Mouse (Mus musculus): ENCODE measurements around the gene Cd68.

Gene Cd68

GRCm38 (mm10) chr11:69665961-69666664 lies at the start of gene Cd68:
TSS of gene Cd68 (minus strand) at chr11:69666153.
- no peak for TF ChIP-seq GATA4 (IDR thresholded peaks at IDR 0.05; ENCODE audit: insufficient replicate concordance, low read length)

- no peak for TF ChIP-seq GATA4 (IDR thresholded peaks at IDR 0.05; ENCODE audit: insufficient replicate concordance, low read length)
Observed at GRCm38 (mm10) chr11:69715482-69715881, 49.5 kb upstream of the Cd68 start.

- TF ChIP-seq GATA4 (IDR thresholded peaks at IDR 0.05; ENCODE audit: insufficient replicate concordance, low read length), result no peak
Observed at GRCm38 (mm10) chr11:69714636-69715329, 48.8 kb upstream of the Cd68 start.

DNA sequence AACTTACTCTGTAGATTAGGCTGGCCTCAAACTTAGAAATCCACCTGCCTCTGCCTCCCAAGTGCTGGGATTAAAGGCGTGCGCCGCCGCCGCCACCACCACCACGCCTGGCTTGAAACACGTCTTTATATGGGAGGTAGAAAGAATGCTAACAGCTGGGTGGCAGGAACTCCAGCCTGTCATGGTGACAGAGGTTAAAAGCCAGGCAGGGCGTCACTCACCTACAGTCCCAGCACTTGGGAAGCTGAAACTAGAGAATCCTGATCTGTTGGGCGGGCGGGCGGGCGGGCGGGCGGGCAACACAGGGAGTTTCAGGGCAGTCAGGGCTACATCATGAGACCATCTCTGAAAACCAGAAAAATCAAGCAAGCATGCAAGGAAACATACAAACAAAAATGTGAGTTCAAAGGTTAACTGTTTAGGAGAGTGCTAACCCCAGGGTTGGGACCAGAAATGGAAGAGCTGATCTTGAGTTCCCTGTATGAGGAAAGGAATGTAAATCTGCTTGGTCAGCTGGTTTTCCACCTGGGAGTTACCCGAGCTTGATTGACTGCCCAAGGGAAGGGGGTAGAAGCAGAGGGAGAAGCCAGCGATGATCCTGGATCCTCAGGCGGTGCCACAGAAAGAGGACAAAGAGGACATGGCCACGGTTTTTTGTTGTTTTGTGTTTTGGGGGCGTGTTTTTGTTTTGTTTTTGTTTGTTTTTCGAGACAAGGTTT lies 47.2 kb upstream of the Cd68 start:
- no peak for TF ChIP-seq GATA4 (IDR thresholded peaks at IDR 0.05; ENCODE audit: insufficient replicate concordance, low read length)

DNA sequence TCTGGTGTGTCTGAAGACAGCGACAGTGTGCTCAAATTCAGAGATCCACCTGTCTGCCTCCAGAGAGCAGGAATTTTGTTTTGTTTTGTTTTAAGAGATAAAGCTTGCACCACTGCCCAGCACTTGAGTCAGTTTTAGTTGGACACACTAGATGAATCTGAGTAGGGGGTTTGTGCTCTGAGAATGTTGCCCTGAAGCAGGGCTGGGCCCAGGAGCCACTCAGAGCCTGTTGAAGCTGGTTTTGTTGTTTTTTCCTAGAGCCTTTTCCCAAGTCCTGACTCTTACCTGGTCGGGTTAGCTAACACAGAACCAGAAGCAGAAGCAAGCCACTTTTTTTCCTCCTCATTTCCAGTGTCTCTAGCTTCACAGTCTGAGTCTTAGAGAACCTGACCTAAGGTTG lies 45.1 kb upstream of the Cd68 start:
- TF ChIP-seq GATA4 (IDR thresholded peaks at IDR 0.05; ENCODE audit: insufficient replicate concordance, low read length), result no peak

GRCm38 (mm10) chr11:69710470-69710869 lies 44.5 kb upstream of the Cd68 start:
- TF ChIP-seq GATA4 (IDR thresholded peaks at IDR 0.05; ENCODE audit: insufficient replicate concordance, low read length), result no peak

DNA sequence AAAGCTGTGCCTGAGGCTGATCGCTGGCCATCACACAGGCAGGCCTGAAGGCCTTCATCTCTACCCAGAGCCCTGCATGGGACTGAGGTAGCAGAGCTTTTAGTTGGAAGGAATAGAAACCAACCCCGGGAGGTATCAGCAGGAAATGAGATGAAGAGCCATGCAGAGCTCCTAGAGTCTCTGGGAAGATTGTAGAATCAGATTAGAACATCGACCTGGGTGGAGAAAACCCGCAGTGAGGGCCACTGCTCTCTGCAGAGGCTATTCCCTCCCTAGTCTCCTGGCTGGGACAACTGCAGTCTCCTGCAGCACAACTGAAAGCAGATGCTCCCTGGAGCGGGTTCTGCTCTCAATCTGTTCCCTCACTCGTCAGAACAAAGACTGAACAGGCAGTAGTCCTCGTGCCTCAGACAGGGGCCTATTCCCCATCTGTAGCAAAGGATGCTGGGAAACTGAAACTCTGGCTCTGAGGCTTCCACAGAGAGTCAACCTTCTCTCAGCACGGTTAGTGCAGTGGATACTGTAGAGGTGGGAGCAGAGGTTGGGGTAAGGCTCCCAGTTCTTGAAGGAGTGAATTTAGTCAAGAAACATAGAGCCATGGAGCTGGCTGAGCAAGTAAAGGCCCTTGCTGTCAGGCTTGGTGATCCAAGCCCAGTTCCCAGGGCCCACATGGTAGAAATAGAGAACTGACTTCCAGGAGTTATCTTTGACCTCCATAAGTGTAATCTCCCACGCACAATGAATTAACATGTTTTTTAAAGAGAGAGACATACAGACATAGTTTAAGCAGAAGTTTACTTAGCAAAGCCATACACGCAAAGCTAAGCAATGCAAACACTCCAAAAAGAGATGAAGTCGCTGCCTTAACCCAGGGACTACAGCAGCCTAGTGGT lies 43.8 kb upstream of the Cd68 start:
- TF ChIP-seq GATA4 (IDR thresholded peaks at IDR 0.05; ENCODE audit: insufficient replicate concordance, low read length), result no peak

DNA sequence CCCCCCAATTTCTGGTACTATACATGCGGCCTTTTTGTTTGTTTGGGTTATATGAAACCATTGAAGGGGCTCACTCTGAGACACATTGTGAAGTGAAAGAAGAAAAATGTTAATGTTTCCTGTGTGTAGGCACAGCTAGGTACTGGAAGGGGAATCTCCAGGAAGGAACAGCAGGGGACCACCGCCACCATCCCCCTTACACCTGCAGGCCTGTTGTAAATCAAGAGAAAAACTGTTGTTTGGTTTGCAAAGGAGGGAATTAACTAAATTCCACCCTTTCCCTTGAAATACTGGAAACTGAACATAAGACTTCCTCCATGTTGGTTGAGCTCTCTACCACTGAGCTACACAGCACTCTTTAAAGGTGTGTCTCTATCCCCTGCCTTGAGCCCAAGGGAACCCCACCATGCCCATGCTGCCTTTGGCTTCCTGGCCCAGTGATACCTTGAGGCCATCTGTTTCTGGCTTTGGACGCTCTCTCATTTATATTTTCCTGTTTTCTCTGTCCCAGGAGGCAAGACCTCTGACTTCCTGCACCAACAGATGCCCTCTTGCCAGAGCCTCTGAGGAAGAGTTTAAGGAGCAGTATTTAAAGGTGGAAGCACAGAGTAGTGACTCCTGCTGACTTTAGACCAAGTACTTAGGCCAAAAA lies 42.8 kb upstream of the Cd68 start:
- TF ChIP-seq GATA4 (IDR thresholded peaks at IDR 0.05; ENCODE audit: insufficient replicate concordance, low read length), result no peak

GRCm38 (mm10) chr11:69707873-69708381 lies 42.0 kb upstream of the Cd68 start:
- TF ChIP-seq GATA4 (IDR thresholded peaks at IDR 0.05; ENCODE audit: insufficient replicate concordance, low read length), result no peak

- TF ChIP-seq GATA4 (IDR thresholded peaks at IDR 0.05; ENCODE audit: insufficient replicate concordance, low read length), result no peak
Observed at GRCm38 (mm10) chr11:69707480-69707847, 41.5 kb upstream of the Cd68 start.

DNA sequence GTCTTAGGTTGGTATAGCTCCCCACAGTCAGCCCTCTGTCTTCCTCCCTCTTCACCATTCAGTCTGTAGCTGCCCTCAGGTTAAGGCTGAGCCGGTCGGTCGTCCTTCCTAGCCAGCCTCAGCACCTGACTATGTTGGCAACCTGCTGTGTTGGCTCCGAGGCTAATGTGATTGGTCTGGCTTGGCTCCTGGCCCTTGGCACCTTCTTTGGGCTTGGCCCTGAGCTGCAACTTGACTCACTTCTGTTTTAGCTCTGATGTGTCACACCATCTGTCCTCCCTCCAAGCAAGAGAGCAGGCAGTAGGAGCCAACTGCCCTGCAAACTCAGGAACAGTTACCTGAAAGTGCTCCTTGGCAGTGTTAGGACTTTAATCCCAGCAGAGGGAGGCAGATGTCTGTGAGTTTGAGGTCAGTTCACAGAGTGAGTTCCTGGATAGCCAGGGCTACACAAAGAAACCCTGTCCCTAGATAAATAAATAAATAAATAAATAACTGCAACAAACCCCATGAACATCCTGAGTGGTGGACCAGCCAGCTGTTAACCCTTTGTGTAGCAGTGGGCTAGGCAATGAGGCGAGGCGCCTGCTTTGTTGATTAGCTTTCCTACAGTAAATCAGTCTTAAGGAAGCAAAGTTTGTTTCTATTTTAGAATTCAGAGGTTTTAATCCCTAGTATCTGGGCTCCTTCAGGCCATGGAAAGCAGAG lies 41.0 kb upstream of the Cd68 start:
- TF ChIP-seq GATA4 (IDR thresholded peaks at IDR 0.05; ENCODE audit: insufficient replicate concordance, low read length), result no peak

GRCm38 (mm10) chr11:69704613-69705010 lies 38.7 kb upstream of the Cd68 start:
- TF ChIP-seq GATA4 (IDR thresholded peaks at IDR 0.05; ENCODE audit: insufficient replicate concordance, low read length), result no peak

GRCm38 (mm10) chr11:69703814-69704612 lies 38.1 kb upstream of the Cd68 start:
- no peak for TF ChIP-seq GATA4 (IDR thresholded peaks at IDR 0.05; ENCODE audit: insufficient replicate concordance, low read length)

Measured in liver, adult (tissue).